Mouse (Mus musculus): ENCODE results near the gene Cyp46a1. TPM values are rescaled to one million over a fixed set of nuclear protein-coding genes. Genes with fewer than 3 reads are reported as not detected.

The Cyp46a1 gene
- polyA plus RNA-seq, 1 experiment from 2014 or later: 4.3 TPM

GRCm38 (mm10) chr12:108309116-108309794 is 24.9 kb upstream of the Cyp46a1 start:
- ATAC-seq (replicated peaks; ENCODE audit: insufficient number of reproducible peaks, low FRiP score, low TSS enrichment): no peak
- no peak overlapping the region for H3K4me3 ChIP-seq (ENCODE audit: low read depth, low read length)
- WGBS (ENCODE audit: insufficient replicate concordance): 45% methylated on average over 8 of the region's 8 CpGs
- H3K4me1 ChIP-seq (ENCODE audit: control insufficient read depth, insufficient read depth, low read length): peaks cover 6% of the 10 kb centered on the region
- H3K9me3 ChIP-seq (replicated peaks; ENCODE audit: control insufficient read depth, low read length): no peaks in the 10 kb centered on the region
- no peak overlapping the region for H3K9ac ChIP-seq (ENCODE audit: low read depth, low read length)
- H3K27ac ChIP-seq (ENCODE audit: low read depth, low read length): no peak overlapping the region
- H3K4me2 ChIP-seq: no peak overlapping the region
- peaks cover 30% of the 10 kb centered on the region for H3K27me3 ChIP-seq (ENCODE audit: control insufficient read depth, insufficient read depth, low read length)
- H3K36me3 ChIP-seq (ENCODE audit: control insufficient read depth, insufficient read depth, low read length): no peaks in the 10 kb centered on the region

GRCm38 (mm10) chr12:108310041-108310440 is 24.1 kb upstream of the Cyp46a1 start:
- Histone ChIP-seq H3K4me3 (ENCODE audit: low read depth, low read length) (no peak overlapping the region), H3K27me3 (ENCODE audit: control insufficient read depth, insufficient read depth, low read length) (peaks cover 22% of the 10 kb centered on the region), H3K27ac (ENCODE audit: low read depth, low read length) (no peak overlapping the region), H3K4me2 (no peak overlapping the region), H3K9ac (ENCODE audit: low read depth, low read length) (no peak overlapping the region), H3K36me3 (ENCODE audit: control insufficient read depth, insufficient read depth, low read length) (no peaks in the 10 kb centered on the region), H3K4me1 (ENCODE audit: control insufficient read depth, insufficient read depth, low read length) (peaks cover 6% of the 10 kb centered on the region), H3K9me3 (replicated peaks; ENCODE audit: control insufficient read depth, low read length) (no peaks in the 10 kb centered on the region)
- ATAC-seq (replicated peaks; ENCODE audit: insufficient number of reproducible peaks, low FRiP score, low TSS enrichment): no peak
- WGBS (ENCODE audit: insufficient replicate concordance): 81% methylated on average over 4 of the region's 4 CpGs

GRCm38 (mm10) chr12:108310456-108311027 is 23.6 kb upstream of the Cyp46a1 start:
- Histone ChIP-seq H3K4me1 (ENCODE audit: control insufficient read depth, insufficient read depth, low read length) (peaks cover 6% of the 10 kb centered on the region), H3K27ac (ENCODE audit: low read depth, low read length) (no peak overlapping the region), H3K36me3 (ENCODE audit: control insufficient read depth, insufficient read depth, low read length) (no peaks in the 10 kb centered on the region), H3K9ac (ENCODE audit: low read depth, low read length) (no peak overlapping the region), H3K4me2 (no peak overlapping the region), H3K4me3 (ENCODE audit: low read depth, low read length) (no peak overlapping the region), H3K27me3 (ENCODE audit: control insufficient read depth, insufficient read depth, low read length) (peaks cover 21% of the 10 kb centered on the region), H3K9me3 (replicated peaks; ENCODE audit: control insufficient read depth, low read length) (no peaks in the 10 kb centered on the region)
- no peak for ATAC-seq (replicated peaks; ENCODE audit: insufficient number of reproducible peaks, low FRiP score, low TSS enrichment)
- 62% methylated on average over 7 of the region's 7 CpGs for WGBS (ENCODE audit: insufficient replicate concordance)

- Histone ChIP-seq H3K4me1 (ENCODE audit: control insufficient read depth, insufficient read depth, low read length) (no peaks in the 10 kb centered on the region), H3K27me3 (ENCODE audit: control insufficient read depth, insufficient read depth, low read length) (peaks cover 25% of the 10 kb centered on the region), H3K9ac (ENCODE audit: low read depth, low read length) (no peak overlapping the region), H3K9me3 (replicated peaks; ENCODE audit: control insufficient read depth, low read length) (no peaks in the 10 kb centered on the region), H3K36me3 (ENCODE audit: control insufficient read depth, insufficient read depth, low read length) (no peaks in the 10 kb centered on the region), H3K4me3 (ENCODE audit: low read depth, low read length) (no peak overlapping the region), H3K27ac (ENCODE audit: low read depth, low read length) (no peak overlapping the region), H3K4me2 (no peak overlapping the region)
- no peak for ATAC-seq (replicated peaks; ENCODE audit: insufficient number of reproducible peaks, low FRiP score, low TSS enrichment)
- 88% methylated on average over 27 of the region's 27 CpGs for WGBS (ENCODE audit: insufficient replicate concordance)
These were observed 22.4 kb upstream of the Cyp46a1 start for GRCm38 (mm10) chr12:108311741-108312290.

- no peaks in the 10 kb centered on the region for H3K36me3 ChIP-seq (ENCODE audit: control insufficient read depth, insufficient read depth, low read length)
- H3K4me1 ChIP-seq (ENCODE audit: control insufficient read depth, insufficient read depth, low read length): peaks cover 3% of the 10 kb centered on the region; the same call in 1 of the 2 replicates
- no peak for ATAC-seq (replicated peaks; ENCODE audit: insufficient number of reproducible peaks, low FRiP score, low TSS enrichment)
- H3K9me3 ChIP-seq (replicated peaks; ENCODE audit: control insufficient read depth, low read length): no peaks in the 10 kb centered on the region
- H3K4me2 ChIP-seq: no peak overlapping the region
- H3K4me3 ChIP-seq (ENCODE audit: low read depth, low read length): no peak overlapping the region
- peaks cover 27% of the 10 kb centered on the region for H3K27me3 ChIP-seq (ENCODE audit: control insufficient read depth, insufficient read depth, low read length)
- no peak overlapping the region for H3K9ac ChIP-seq (ENCODE audit: low read depth, low read length)
- no peak overlapping the region for H3K27ac ChIP-seq (ENCODE audit: low read depth, low read length)
- 44% methylated on average over 6 of the region's 6 CpGs for WGBS (ENCODE audit: insufficient replicate concordance)
These were observed 21.7 kb upstream of the Cyp46a1 start for GRCm38 (mm10) chr12:108312432-108312851.

- WGBS (ENCODE audit: insufficient replicate concordance): 75% methylated on average over 1 of the region's 1 CpGs
- Histone ChIP-seq H3K27ac (ENCODE audit: low read depth, low read length) (no peak overlapping the region), H3K4me1 (ENCODE audit: control insufficient read depth, insufficient read depth, low read length) (peaks cover 3% of the 10 kb centered on the region; the same call in 1 of the 2 replicates), H3K36me3 (ENCODE audit: control insufficient read depth, insufficient read depth, low read length) (no peaks in the 10 kb centered on the region), H3K27me3 (ENCODE audit: control insufficient read depth, insufficient read depth, low read length) (peaks cover 30% of the 10 kb centered on the region), H3K9ac (ENCODE audit: low read depth, low read length) (no peak overlapping the region), H3K9me3 (replicated peaks; ENCODE audit: control insufficient read depth, low read length) (no peaks in the 10 kb centered on the region), H3K4me2 (no peak overlapping the region), H3K4me3 (ENCODE audit: low read depth, low read length) (no peak overlapping the region)
- no peak for ATAC-seq (replicated peaks; ENCODE audit: insufficient number of reproducible peaks, low FRiP score, low TSS enrichment)
These were observed 20.9 kb upstream of the Cyp46a1 start for GRCm38 (mm10) chr12:108313244-108313772.

GRCm38 (mm10) chr12:108315818-108316217 is 18.4 kb upstream of the Cyp46a1 start:
- Histone ChIP-seq H3K9ac (ENCODE audit: low read depth, low read length) (no peak overlapping the region), H3K27ac (ENCODE audit: low read depth, low read length) (no peak overlapping the region), H3K4me3 (ENCODE audit: low read depth, low read length) (no peak overlapping the region), H3K27me3 (ENCODE audit: control insufficient read depth, insufficient read depth, low read length) (peaks cover 48% of the 10 kb centered on the region), H3K4me2 (no peak overlapping the region), H3K4me1 (ENCODE audit: control insufficient read depth, insufficient read depth, low read length) (peaks cover 9% of the 10 kb centered on the region), H3K9me3 (replicated peaks; ENCODE audit: control insufficient read depth, low read length) (no peaks in the 10 kb centered on the region), H3K36me3 (ENCODE audit: control insufficient read depth, insufficient read depth, low read length) (no peaks in the 10 kb centered on the region)
- ATAC-seq (replicated peaks; ENCODE audit: insufficient number of reproducible peaks, low FRiP score, low TSS enrichment): no peak
- 22% methylated on average over 10 of the region's 10 CpGs for WGBS (ENCODE audit: insufficient replicate concordance)

- Histone ChIP-seq H3K4me3 (ENCODE audit: low read depth, low read length) (no peak overlapping the region), H3K9me3 (replicated peaks; ENCODE audit: control insufficient read depth, low read length) (no peaks in the 10 kb centered on the region), H3K9ac (ENCODE audit: low read depth, low read length) (no peak overlapping the region), H3K27me3 (ENCODE audit: control insufficient read depth, insufficient read depth, low read length) (peaks cover 48% of the 10 kb centered on the region), H3K4me1 (ENCODE audit: control insufficient read depth, insufficient read depth, low read length) (peaks cover 9% of the 10 kb centered on the region), H3K27ac (ENCODE audit: low read depth, low read length) (no peak overlapping the region), H3K36me3 (ENCODE audit: control insufficient read depth, insufficient read depth, low read length) (no peaks in the 10 kb centered on the region), H3K4me2 (no peak overlapping the region)
- 31% methylated on average over 6 of the region's 6 CpGs for WGBS (ENCODE audit: insufficient replicate concordance)
- no peak for ATAC-seq (replicated peaks; ENCODE audit: insufficient number of reproducible peaks, low FRiP score, low TSS enrichment)
These were observed 17.5 kb upstream of the Cyp46a1 start for GRCm38 (mm10) chr12:108316655-108317054.
